Mouse (Mus musculus) forebrain, embryonic 10.5 days (tissue): ENCODE measurements around the gene Oca2. TPM values are rescaled to one million over a fixed set of nuclear protein-coding genes. Genes with fewer than 3 reads are reported as not detected.

Experiments used
- DNase-seq: peaks from one replicate; pipeline ENCODE4 v3.0.0-alpha.2; 2017; ENCODE audit warnings: low spot score; ENCODE audit errors: extremely low spot score
- H3K27ac ChIP-seq: fragments of 300-500 bp; sonication (generic); 2 replicates; pipeline ENCODE4 v1.5.1; 2016; ENCODE audit warnings: mild to moderate bottlenecking
- H3K27me3 ChIP-seq: fragments of 300-500 bp; sonication (generic); 2 replicates; pipeline ENCODE4 v1.6.1; 2016; ENCODE audit warnings: mild to moderate bottlenecking; ENCODE audit not compliant: poor library complexity, severe bottlenecking
- H3K36me3 ChIP-seq: fragments of 300-500 bp; sonication (generic); replicated peaks from 2 replicates; pipeline ENCODE4 v1.6.1; 2016; ENCODE audit warnings: mild to moderate bottlenecking, moderate library complexity
- H3K4me1 ChIP-seq: fragments of 300-500 bp; sonication (generic); 2 replicates; pipeline ENCODE4 v1.6.1; 2016
- H3K4me3 ChIP-seq: fragments of 300-500 bp; sonication (generic); 2 replicates; pipeline ENCODE4 v1.5.1; 2016; ENCODE audit warnings: mild to moderate bottlenecking, moderate library complexity
- H3K9me3 ChIP-seq: fragments of 300-500 bp; sonication (generic); 2 replicates; pipeline ENCODE4 v1.6.1; 2016; ENCODE audit warnings: mild to moderate bottlenecking, moderate library complexity
- WGBS: fragments of 180-500 bp; shearing (Covaris S2); methylation state at CpG from one replicate; pipeline ENCODE4 v1.1.7; 2016; 5-methylcytosine and 5-hydroxymethylcytosine counted together
- polyA plus RNA-seq: library from polyadenylated mRNA; unstranded; fragments of >200 nt; fragmentation: Nextera tagmentation; extraction: Ambion mirVana; gene quantifications from 2 replicates; pipeline ENCODE4 v1.2.1, GENCODE M21; 2016

Gene Oca2
- polyA plus RNA-seq, 1 experiment from 2014 or later = 0.55 TPM

GRCm38 (mm10) chr7:56421946-56422345, 182.4 kb downstream of the Oca2 start:
- no peak overlapping the region for H3K27ac ChIP-seq
- no peaks in the 10 kb centered on the region for H3K27me3 ChIP-seq
- H3K4me1 ChIP-seq = peaks cover 17% of the 10 kb centered on the region
- 91% methylated on average over 2 of the region's 2 CpGs for WGBS
- no peaks in the 10 kb centered on the region for H3K9me3 ChIP-seq
- H3K4me3 ChIP-seq = no peak overlapping the region
- no peak for DNase-seq
- H3K36me3 ChIP-seq = no peaks in the 10 kb centered on the region

- Histone ChIP-seq H3K4me3 (no peak overlapping the region), H3K27me3 (no peaks in the 10 kb centered on the region), H3K27ac (no peak overlapping the region), H3K4me1 (peaks cover 11% of the 10 kb centered on the region), H3K36me3 (no peaks in the 10 kb centered on the region), H3K9me3 (no peaks in the 10 kb centered on the region)
- no peak for DNase-seq
- 95% methylated on average over 2 of the region's 2 CpGs for WGBS
Observed at GRCm38 (mm10) chr7:56423548-56423947, 184.0 kb downstream of the Oca2 start.

GRCm38 (mm10) chr7:56460814-56461520, 221.4 kb downstream of the Oca2 start:
- no peaks in the 10 kb centered on the region for H3K27me3 ChIP-seq
- no peak for DNase-seq
- H3K27ac ChIP-seq = no peak overlapping the region
- no peaks in the 10 kb centered on the region for H3K4me1 ChIP-seq
- H3K36me3 ChIP-seq = no peaks in the 10 kb centered on the region
- WGBS = 78% methylated on average over 4 of the region's 4 CpGs
- no peak overlapping the region for H3K4me3 ChIP-seq
- no peaks in the 10 kb centered on the region for H3K9me3 ChIP-seq

GRCm38 (mm10) chr7:56498242-56498641, 258.7 kb downstream of the Oca2 start:
- no peak overlapping the region for H3K27ac ChIP-seq
- H3K4me1 ChIP-seq = no peaks in the 10 kb centered on the region
- no peaks in the 10 kb centered on the region for H3K9me3 ChIP-seq
- H3K27me3 ChIP-seq = no peaks in the 10 kb centered on the region
- 79% methylated on average over 2 of the region's 2 CpGs for WGBS
- no peak overlapping the region for H3K4me3 ChIP-seq
- DNase-seq = no peak
- H3K36me3 ChIP-seq = no peaks in the 10 kb centered on the region

- Histone ChIP-seq H3K9me3 (no peaks in the 10 kb centered on the region), H3K4me3 (no peak overlapping the region), H3K27me3 (no peaks in the 10 kb centered on the region), H3K27ac (no peak overlapping the region), H3K36me3 (no peaks in the 10 kb centered on the region), H3K4me1 (no peaks in the 10 kb centered on the region)
- WGBS = 91% methylated on average over 2 of the region's 2 CpGs
- DNase-seq = no peak
Observed at GRCm38 (mm10) chr7:56499319-56499718, 259.8 kb downstream of the Oca2 start.

GRCm38 (mm10) chr7:56499767-56500166, 260.2 kb downstream of the Oca2 start:
- Histone ChIP-seq H3K27ac (no peak overlapping the region), H3K4me1 (no peaks in the 10 kb centered on the region), H3K27me3 (no peaks in the 10 kb centered on the region), H3K4me3 (no peak overlapping the region), H3K36me3 (no peaks in the 10 kb centered on the region), H3K9me3 (no peaks in the 10 kb centered on the region)
- DNase-seq = no peak
- 77% methylated on average over 1 of the region's 1 CpGs for WGBS

GRCm38 (mm10) chr7:56500438-56500837, 260.9 kb downstream of the Oca2 start:
- H3K27ac ChIP-seq = no peak overlapping the region
- no peaks in the 10 kb centered on the region for H3K36me3 ChIP-seq
- DNase-seq = no peak
- no peaks in the 10 kb centered on the region for H3K9me3 ChIP-seq
- H3K27me3 ChIP-seq = no peaks in the 10 kb centered on the region
- no peak overlapping the region for H3K4me3 ChIP-seq
- no peaks in the 10 kb centered on the region for H3K4me1 ChIP-seq
- WGBS = 95% methylated on average over 1 of the region's 1 CpGs

- Histone ChIP-seq H3K4me3 (no peak overlapping the region), H3K4me1 (peaks cover 14% of the 10 kb centered on the region), H3K9me3 (no peaks in the 10 kb centered on the region), H3K36me3 (no peaks in the 10 kb centered on the region), H3K27ac (no peak overlapping the region), H3K27me3 (no peaks in the 10 kb centered on the region)
- WGBS = 17% methylated on average over 1 of the region's 1 CpGs
- DNase-seq = no peak
Observed at GRCm38 (mm10) chr7:56518581-56518980, 279.0 kb downstream of the Oca2 start.

- H3K36me3 ChIP-seq = no peaks in the 10 kb centered on the region
- H3K27ac ChIP-seq = no peak overlapping the region
- no peaks in the 10 kb centered on the region for H3K27me3 ChIP-seq
- H3K4me3 ChIP-seq = no peak overlapping the region
- peaks cover 14% of the 10 kb centered on the region for H3K4me1 ChIP-seq
- H3K9me3 ChIP-seq = no peaks in the 10 kb centered on the region
- DNase-seq = no peak
- WGBS = 19% methylated on average over 5 of the region's 5 CpGs
Observed at GRCm38 (mm10) chr7:56519741-56520140, 280.2 kb downstream of the Oca2 start.

GRCm38 (mm10) chr7:56534856-56535255, 295.3 kb downstream of the Oca2 start:
- Histone ChIP-seq H3K4me3 (no peak overlapping the region), H3K9me3 (no peaks in the 10 kb centered on the region), H3K36me3 (no peaks in the 10 kb centered on the region), H3K27ac (no peak overlapping the region), H3K27me3 (no peaks in the 10 kb centered on the region), H3K4me1 (no peaks in the 10 kb centered on the region)
- WGBS = 81% methylated on average over 2 of the region's 2 CpGs
- DNase-seq = no peak

GRCm38 (mm10) chr7:56549226-56549625, 309.7 kb downstream of the Oca2 start:
- Histone ChIP-seq H3K4me3 (no peak overlapping the region), H3K27me3 (no peaks in the 10 kb centered on the region), H3K4me1 (peaks cover 9% of the 10 kb centered on the region), H3K9me3 (no peaks in the 10 kb centered on the region), H3K27ac (no peak overlapping the region), H3K36me3 (no peaks in the 10 kb centered on the region)
- no peak for DNase-seq
- WGBS = 80% methylated on average over 4 of the region's 4 CpGs

- Histone ChIP-seq H3K36me3 (no peaks in the 10 kb centered on the region), H3K9me3 (no peaks in the 10 kb centered on the region), H3K27ac (no peak overlapping the region), H3K27me3 (no peaks in the 10 kb centered on the region), H3K4me3 (no peak overlapping the region), H3K4me1 (peaks cover 9% of the 10 kb centered on the region)
- WGBS = 23% methylated on average over 1 of the region's 1 CpGs
- DNase-seq = no peak
Observed at GRCm38 (mm10) chr7:56551804-56552203, 312.2 kb downstream of the Oca2 start.
